Mouse (Mus musculus): ENCODE results near the gene Ttf1.

The Ttf1 gene

GRCm38 (mm10) chr2:29124936-29125701 is 65.1 kb downstream of the Ttf1 start:
- DNase-seq (ENCODE audit: low spot score) = peak; percentile 97

- no peak for DNase-seq (ENCODE audit: low spot score)
Measured at GRCm38 (mm10) chr2:29130118-29130899, 70.2 kb downstream of the Ttf1 start.

- no peak for DNase-seq (ENCODE audit: low spot score)
Measured at GRCm38 (mm10) chr2:29135161-29135560, 75.1 kb downstream of the Ttf1 start.
